Mouse (Mus musculus): ENCODE data around the gene Zfp42.

DNA sequence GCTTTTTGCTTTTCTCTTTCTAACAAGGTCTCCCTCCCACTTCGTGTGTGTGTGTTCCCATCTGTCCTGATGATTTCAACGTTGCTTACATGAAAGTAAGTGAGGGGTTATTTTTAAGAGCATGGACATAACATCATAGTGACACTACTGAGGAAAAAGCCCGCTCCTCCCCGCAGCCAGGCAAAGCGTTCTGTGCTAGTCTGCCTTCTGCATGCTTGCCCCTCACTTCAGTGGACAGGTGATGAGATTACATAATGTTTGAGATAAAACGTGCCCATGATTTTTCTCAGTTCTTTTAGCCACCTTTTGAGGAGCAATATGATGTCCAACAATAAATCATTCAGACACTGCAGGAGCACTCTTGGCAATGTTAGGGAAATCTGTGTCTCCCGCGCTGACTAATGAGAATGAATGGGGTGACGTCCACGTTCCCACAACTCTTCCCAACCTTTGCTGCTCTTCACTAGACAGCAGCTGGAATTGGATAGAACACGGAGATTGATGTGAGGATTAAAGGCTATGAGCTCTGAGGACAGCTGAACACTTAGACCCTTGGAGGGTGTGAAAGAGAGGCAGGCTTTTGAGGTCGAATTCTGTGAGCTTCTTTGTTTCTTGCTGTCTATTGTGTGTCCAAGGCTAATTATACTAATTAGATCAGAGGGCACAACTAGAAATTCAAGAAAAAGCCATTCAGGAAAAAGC is 49.4 kb upstream of the Zfp42 start:
- no peak for TF ChIP-seq CTCF (IDR thresholded peaks at IDR 0.05; ENCODE audit: low read depth)
- no peak for TF ChIP-seq EP300 (IDR thresholded peaks at IDR 0.05; ENCODE audit: low read depth)
